Mouse (Mus musculus) myocyte (in vitro differentiated cells): ENCODE results near the gene Tmem95. TPM values are rescaled to one million over a fixed set of nuclear protein-coding genes. Genes with fewer than 3 reads are reported as not detected.

Experiments used
- H3K27me3 ChIP-seq: one replicate; pipeline ENCODE4 v1.6.1; 2011; ENCODE audit not compliant: control insufficient read depth, insufficient read depth, insufficient read length
- H3K36me3 ChIP-seq: one replicate; pipeline ENCODE4 v1.6.1; 2011; ENCODE audit not compliant: control insufficient read depth, insufficient read depth
- H3K4me2 ChIP-seq: one replicate; pipeline ENCODE4 v1.6.1; 2011; ENCODE audit warnings: low read depth, control low read depth
- H3K4me3 ChIP-seq: one replicate; pipeline ENCODE4 v1.5.1; 2011; ENCODE audit warnings: mild to moderate bottlenecking, control low read depth, moderate library complexity
- H3K79me2 ChIP-seq: one replicate; pipeline ENCODE4 v1.6.1; 2011; ENCODE audit not compliant: control insufficient read depth, insufficient read depth
- H3ac ChIP-seq: one replicate; pipeline ENCODE4 v1.6.1; 2011; ENCODE audit not compliant: control insufficient read depth, insufficient read length
- CEBPB ChIP-seq: IDR thresholded peaks from 2 replicates; pipeline ENCODE4 v1.6.1; 2011; ENCODE audit warnings: mild to moderate bottlenecking, moderate library complexity; ENCODE audit not compliant: poor library complexity, insufficient read depth, severe bottlenecking
- E2F4 ChIP-seq: IDR thresholded peaks from one replicate; pipeline ENCODE4 v1.6.1; 2011; ENCODE audit warnings: mild to moderate bottlenecking, control low read depth, moderate library complexity; ENCODE audit not compliant: insufficient read depth
- MAX ChIP-seq: IDR thresholded peaks from one replicate; pipeline ENCODE4 v1.6.1; 2011; ENCODE audit warnings: low read depth, mild to moderate bottlenecking, control low read depth
- MYOD1 ChIP-seq, 3 experiments: IDR thresholded peaks; one replicate each; pipeline ENCODE4 v1.6.1; 2011; ENCODE audit warnings: control low read depth in 2 of 3, low read depth in 2 of 3, mild to moderate bottlenecking in 2 of 3, moderate library complexity in 1 of 3; ENCODE audit not compliant: insufficient read length in 2 of 3, control insufficient read depth in 1 of 3
- MYOG ChIP-seq, 3 experiments: IDR thresholded peaks; one replicate each; pipeline ENCODE4 v1.6.1; 2011; ENCODE audit warnings: control low read depth in 2 of 3, low read depth in 2 of 3, mild to moderate bottlenecking in 2 of 3; ENCODE audit not compliant: insufficient read length in 2 of 3, control insufficient read depth in 1 of 3, insufficient read depth in 1 of 3
- POLR2A ChIP-seq: IDR thresholded peaks from one replicate; pipeline ENCODE4 v1.6.1; 2011; ENCODE audit warnings: low read depth, mild to moderate bottlenecking, control low read depth, moderate library complexity; ENCODE audit not compliant: insufficient read length
- POLR2AphosphoS2 ChIP-seq: IDR thresholded peaks from one replicate; pipeline ENCODE4 v1.6.1; 2011; ENCODE audit warnings: low read depth, control low read depth; ENCODE audit not compliant: insufficient read length
- REST ChIP-seq: IDR thresholded peaks from one replicate; pipeline ENCODE4 v1.6.1; 2011; ENCODE audit warnings: mild to moderate bottlenecking, control low read depth, moderate library complexity; ENCODE audit not compliant: insufficient read depth, insufficient read length
- SRF ChIP-seq: IDR thresholded peaks from one replicate; pipeline ENCODE4 v1.6.1; 2011; ENCODE audit warnings: low read depth; ENCODE audit not compliant: control insufficient read depth, insufficient read length
- TCF12 ChIP-seq: IDR thresholded peaks from one replicate; pipeline ENCODE4 v1.6.1; 2011; ENCODE audit warnings: mild to moderate bottlenecking, control low read depth; ENCODE audit not compliant: poor library complexity, insufficient read depth, severe bottlenecking
- TCF3 ChIP-seq: IDR thresholded peaks from one replicate; pipeline ENCODE4 v1.6.1; 2011; ENCODE audit warnings: low read depth, control low read depth; ENCODE audit not compliant: insufficient read length
- USF1 ChIP-seq: IDR thresholded peaks from one replicate; pipeline ENCODE4 v1.6.1; 2011; ENCODE audit warnings: low read depth, mild to moderate bottlenecking, control low read depth, moderate library complexity
- polyA plus RNA-seq: library from polyadenylated mRNA; unstranded; fragments of >200 nt; fragmentation: generic; extraction: Trizol; gene quantifications from one replicate; pipeline ENCODE4 v1.2.1, GENCODE M21; 2012; ENCODE audit warnings: missing spikeins

Tmem95 gene
- polyA plus RNA-seq, 1 experiment = not detected

- TF ChIP-seq E2F4 (peak; percentile 16), CEBPB (no peak), POLR2A (peak; percentile 59), SRF (no peak), POLR2AphosphoS2 (peak; percentile 94), MYOG (IDR thresholded peaks at IDR 0.05; ENCODE audit: control insufficient read depth in 1 of 3, insufficient read depth in 1 of 3, insufficient read length in 2 of 3, low read depth in 2 of 3) (peak in 1 of 3 experiments; percentile 26), MYOD1 (IDR thresholded peaks at IDR 0.05; ENCODE audit: control insufficient read depth in 1 of 3, insufficient read length in 2 of 3, low read depth in 2 of 3) (no peak)
These were observed 23.6 kb upstream of the Tmem95 start for GRCm38 (mm10) chr11:69901406-69901846.

GRCm38 (mm10) chr11:69900471-69901405 lies 22.9 kb upstream of the Tmem95 start, which contains the start of the genes 2810408A11Rik and Neurl4:
Gene 2810408A11Rik (minus strand): TSS chr11:69900987.
Gene Neurl4 (plus strand): TSS chr11:69901072.
- no peaks in the 10 kb centered on the region for H3K79me2 ChIP-seq
- H3ac ChIP-seq = peak within 1 kb of the TSS; percentile 51
- H3K4me3 ChIP-seq = peak within 1 kb of the TSS; percentile 85
- TF ChIP-seq MYOD1 (IDR thresholded peaks at IDR 0.05; ENCODE audit: control insufficient read depth in 1 of 3, insufficient read length in 2 of 3, low read depth in 2 of 3) = no peak
- no peak for TF ChIP-seq USF1
- TF ChIP-seq POLR2AphosphoS2 = peak; percentile 93
- TF ChIP-seq POLR2A = peak; percentile 69
- no peak for TF ChIP-seq REST
- TF ChIP-seq MYOG (IDR thresholded peaks at IDR 0.05; ENCODE audit: control insufficient read depth in 1 of 3, insufficient read depth in 1 of 3, insufficient read length in 2 of 3, low read depth in 2 of 3) = no peak
- peak; percentile 66; the same call in 1 of the 2 replicates for TF ChIP-seq CEBPB
- TF ChIP-seq E2F4 = peak; percentile 58
- TF ChIP-seq TCF12 = no peak
- TF ChIP-seq TCF3 = no peak
- no peak for TF ChIP-seq MAX
- TF ChIP-seq SRF = no peak
- peak within 1 kb of the TSS; percentile 89 for H3K4me2 ChIP-seq
- H3K36me3 ChIP-seq = peaks cover 11% of the 10 kb centered on the region
- no peaks in the 10 kb centered on the region for H3K27me3 ChIP-seq

More at GRCm38 (mm10) chr11:69901406-69901846, 23.6 kb upstream of the Tmem95 start:
- Histone ChIP-seq H3K27me3 (no peaks in the 10 kb centered on the region), H3ac (peak overlapping the region; percentile 51), H3K4me2 (peak overlapping the region; percentile 89), H3K79me2 (no peaks in the 10 kb centered on the region), H3K4me3 (peak overlapping the region; percentile 85), H3K36me3 (peaks cover 17% of the 10 kb centered on the region)

DNA sequence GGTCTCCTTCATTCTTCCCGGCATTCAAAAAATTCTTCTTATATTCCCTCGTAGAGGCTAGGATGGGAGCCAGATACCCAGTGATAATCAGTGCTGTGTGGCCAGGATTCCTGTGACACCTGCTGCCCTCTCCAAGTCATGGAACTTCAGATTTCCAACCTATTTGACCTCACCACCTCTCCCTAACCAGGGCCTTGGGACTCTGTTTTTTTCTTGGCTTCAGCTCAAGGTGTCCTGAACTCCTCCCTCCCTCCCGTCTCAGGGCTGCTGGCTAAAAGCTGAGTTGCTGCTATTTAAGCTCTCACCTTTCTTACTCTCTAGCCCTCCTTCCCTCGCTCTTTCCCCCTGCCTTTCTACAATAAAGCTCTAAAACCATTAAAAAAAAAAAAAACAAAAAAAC lies 22.1 kb upstream of the Tmem95 start:
- peak overlapping the region; percentile 89 for H3K4me2 ChIP-seq
- peak overlapping the region; percentile 85 for H3K4me3 ChIP-seq
- no peaks in the 10 kb centered on the region for H3K27me3 ChIP-seq
- H3K79me2 ChIP-seq = no peaks in the 10 kb centered on the region
- H3ac ChIP-seq = peak overlapping the region; percentile 51
- peaks cover 5% of the 10 kb centered on the region for H3K36me3 ChIP-seq
- TF ChIP-seq REST = no peak
- no peak for TF ChIP-seq MAX
- TF ChIP-seq CEBPB = no peak
- no peak for TF ChIP-seq TCF3
- TF ChIP-seq E2F4 = no peak
- TF ChIP-seq POLR2AphosphoS2 = no peak
- no peak for TF ChIP-seq MYOG (IDR thresholded peaks at IDR 0.05; ENCODE audit: control insufficient read depth in 1 of 3, insufficient read depth in 1 of 3, insufficient read length in 2 of 3, low read depth in 2 of 3)
- no peak for TF ChIP-seq TCF12
- no peak for TF ChIP-seq SRF
- TF ChIP-seq MYOD1 (IDR thresholded peaks at IDR 0.05; ENCODE audit: control insufficient read depth in 1 of 3, insufficient read length in 2 of 3, low read depth in 2 of 3) = no peak
- no peak for TF ChIP-seq POLR2A

- no peaks in the 10 kb centered on the region for H3K36me3 ChIP-seq
These were observed 17.5 kb upstream of the Tmem95 start, which contains the start of gene Acap1 for GRCm38 (mm10) chr11:69895291-69895690. Gene Acap1 (minus strand): TSS chr11:69895539.

More at GRCm38 (mm10) chr11:69895291-69895690, 17.5 kb upstream of the Tmem95 start, which contains the start of gene Acap1:
- TF ChIP-seq REST = no peak
- TF ChIP-seq USF1 = no peak
- no peak for TF ChIP-seq CEBPB
- TF ChIP-seq MYOD1 (IDR thresholded peaks at IDR 0.05; ENCODE audit: control insufficient read depth in 1 of 3, insufficient read length in 2 of 3, low read depth in 2 of 3) = no peak
- TF ChIP-seq MYOG (IDR thresholded peaks at IDR 0.05; ENCODE audit: control insufficient read depth in 1 of 3, insufficient read depth in 1 of 3, insufficient read length in 2 of 3, low read depth in 2 of 3) = no peak
- H3K27me3 ChIP-seq = no peaks in the 10 kb centered on the region
- no peaks in the 10 kb centered on the region for H3K79me2 ChIP-seq
- no peak within 1 kb of the TSS for H3K4me3 ChIP-seq
- no peak within 1 kb of the TSS for H3ac ChIP-seq
- no peak within 1 kb of the TSS for H3K4me2 ChIP-seq
